Mouse (Mus musculus): ENCODE data around the gene Plekha6. TPM values are rescaled to one million over a fixed set of nuclear protein-coding genes. Genes with fewer than 3 reads are reported as not detected.

Plekha6 gene
- total RNA-seq, 4 experiments from 2014 or later: 6.6 to 15.1 (median 11.8) TPM

DNA sequence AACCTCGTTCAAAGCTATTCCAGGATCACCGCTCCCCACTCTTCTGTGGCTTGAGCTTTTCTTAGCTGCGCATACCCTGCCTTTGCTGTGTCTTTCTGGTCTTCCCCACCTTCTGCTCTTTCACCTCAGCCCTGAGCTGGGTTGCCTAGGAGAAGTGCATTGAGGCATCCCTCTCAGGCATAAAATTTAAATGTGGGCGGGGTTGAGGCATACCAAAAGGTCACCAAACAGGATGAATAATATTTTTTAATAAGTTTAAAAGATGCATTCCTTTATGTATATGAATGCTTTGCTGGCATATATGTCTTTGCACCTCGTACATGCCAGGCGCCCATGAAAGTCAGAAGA is 75.8 kb downstream of the Plekha6 start:
- no peak for DNase-seq (ENCODE audit: low spot score in 2 of 2)

- DNase-seq (ENCODE audit: low spot score in 2 of 2): peak; percentile 49 to 61
Measured at GRCm38 (mm10) chr1:133240881-133241280, 76.9 kb downstream of the Plekha6 start.

- no peak for DNase-seq (ENCODE audit: low spot score in 2 of 2)
Measured at GRCm38 (mm10) chr1:133244668-133245067, 80.7 kb downstream of the Plekha6 start.

- DNase-seq (ENCODE audit: low spot score in 2 of 2): no peak
Measured at GRCm38 (mm10) chr1:133245690-133246619, 81.9 kb downstream of the Plekha6 start.

DNA sequence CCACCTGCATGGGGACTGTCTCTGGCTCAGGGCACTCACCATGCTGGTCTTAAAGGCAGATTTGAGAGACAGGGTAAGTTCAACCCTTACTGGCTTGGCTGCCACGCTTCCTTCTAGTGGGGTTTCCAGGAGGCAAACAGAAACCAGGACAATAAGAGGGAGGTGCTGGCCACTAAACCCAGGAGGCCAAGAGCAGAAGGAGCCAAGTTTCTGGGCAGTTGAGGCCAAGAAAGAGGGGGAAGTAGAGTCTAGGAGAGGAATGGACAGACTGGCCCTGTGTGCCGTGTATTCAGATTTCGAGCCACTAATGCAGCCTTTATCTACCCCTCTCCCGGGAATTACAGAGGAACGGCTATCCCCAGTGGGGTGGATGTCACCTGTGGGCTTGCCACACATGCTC is 83.2 kb downstream of the Plekha6 start:
- DNase-seq (ENCODE audit: low spot score in 2 of 2): no peak

DNA sequence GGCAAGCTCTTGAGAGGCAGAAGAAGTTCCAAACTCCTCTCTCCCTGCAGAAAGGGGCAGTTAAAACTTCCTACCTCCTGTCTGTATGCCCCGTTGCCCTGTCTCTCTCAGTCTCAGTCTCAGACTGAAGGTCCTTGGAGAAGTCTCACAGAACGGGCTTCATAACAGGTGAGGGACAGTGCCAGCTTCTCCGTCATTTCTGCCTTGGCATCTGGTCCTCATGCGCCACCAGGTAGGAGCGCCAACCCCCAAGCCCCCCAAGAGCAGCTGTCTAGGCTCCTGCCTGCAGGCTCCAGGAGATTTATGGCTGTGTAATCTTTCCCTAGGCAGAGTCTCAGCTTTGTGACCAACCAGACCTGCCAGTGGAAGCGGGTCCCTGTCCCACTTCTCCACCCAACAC is 86.8 kb downstream of the Plekha6 start:
- DNase-seq (ENCODE audit: low spot score in 2 of 2): no peak

GRCm38 (mm10) chr1:133251625-133252034 is 87.6 kb downstream of the Plekha6 start:
- DNase-seq (ENCODE audit: low spot score in 2 of 2): no peak

DNA sequence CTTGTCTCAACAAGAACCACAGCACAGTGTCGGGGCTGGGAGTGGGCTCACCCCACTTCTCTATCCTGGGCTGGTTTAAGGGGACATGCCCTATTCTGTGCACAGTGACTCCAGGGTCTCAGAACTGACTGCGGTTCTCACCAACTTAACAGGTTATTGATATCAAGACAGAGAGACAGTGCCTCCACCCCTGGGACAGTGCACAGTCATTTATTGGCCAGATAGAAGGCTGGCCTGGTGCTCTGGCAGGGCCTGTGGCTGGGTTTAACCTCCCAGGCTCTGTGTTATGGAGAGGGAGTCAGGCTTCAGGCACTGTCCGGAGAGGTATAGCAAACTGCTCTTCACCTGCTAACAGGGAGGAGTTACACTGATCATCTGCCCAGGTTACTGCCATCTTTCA is 88.2 kb downstream of the Plekha6 start:
- DNase-seq (ENCODE audit: low spot score in 2 of 2): no peak

DNA sequence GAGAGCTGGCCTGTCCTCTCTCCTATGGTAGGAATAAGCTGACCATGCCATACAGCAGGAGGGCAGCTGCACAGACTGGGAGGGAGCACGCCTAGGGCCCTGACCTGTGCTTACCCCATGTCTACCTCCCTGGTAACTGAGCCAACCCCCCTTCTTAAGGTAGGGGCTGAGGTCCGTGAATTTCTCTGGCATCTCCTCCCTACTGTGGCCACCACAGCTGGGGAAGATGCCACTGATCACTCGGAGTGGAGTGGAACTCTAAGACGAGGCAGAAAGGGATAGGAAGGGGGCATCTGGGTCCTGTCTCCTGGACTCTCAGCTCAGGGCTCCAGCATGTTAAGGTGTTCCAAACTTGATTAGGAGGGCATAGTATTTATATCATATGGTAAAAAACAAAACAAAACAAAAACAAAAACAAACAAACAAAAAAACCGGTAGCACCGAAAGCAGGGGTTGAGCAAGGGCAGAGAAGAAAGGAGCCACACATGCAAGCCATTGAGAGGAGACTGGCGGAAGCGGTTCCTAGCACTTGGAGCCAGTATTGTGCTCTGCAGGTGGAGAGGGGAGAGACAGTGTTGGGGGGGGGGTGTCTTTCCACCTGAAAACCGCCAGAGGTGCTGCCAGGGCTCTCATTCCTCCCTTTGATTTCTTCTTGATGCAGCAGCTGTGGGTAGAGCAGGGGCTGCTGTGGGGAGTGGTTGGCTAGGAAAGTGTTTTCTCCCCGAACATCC is 89.0 kb downstream of the Plekha6 start:
- no peak for DNase-seq (ENCODE audit: low spot score in 2 of 2)

DNA sequence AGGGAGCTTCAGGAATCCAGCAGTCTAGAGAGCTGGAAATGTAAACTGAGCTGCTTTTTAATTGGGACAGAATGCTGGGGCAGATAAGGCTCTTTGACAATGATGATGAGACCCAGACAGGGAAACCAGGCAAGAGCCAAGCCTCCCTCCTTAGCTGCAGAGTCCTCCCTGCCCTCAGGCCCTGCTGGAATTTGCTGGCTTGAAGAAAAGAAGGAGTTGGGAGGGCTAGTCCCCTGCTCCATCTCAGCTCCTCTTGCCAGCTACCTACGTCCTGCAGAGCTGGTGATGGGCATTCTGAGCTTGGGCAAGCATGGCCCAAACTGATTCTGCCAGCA is 89.5 kb downstream of the Plekha6 start:
- no peak for DNase-seq (ENCODE audit: low spot score in 2 of 2)

GRCm38 (mm10) chr1:133254226-133254625 is 90.2 kb downstream of the Plekha6 start:
- no peak for DNase-seq (ENCODE audit: low spot score in 2 of 2)

DNA sequence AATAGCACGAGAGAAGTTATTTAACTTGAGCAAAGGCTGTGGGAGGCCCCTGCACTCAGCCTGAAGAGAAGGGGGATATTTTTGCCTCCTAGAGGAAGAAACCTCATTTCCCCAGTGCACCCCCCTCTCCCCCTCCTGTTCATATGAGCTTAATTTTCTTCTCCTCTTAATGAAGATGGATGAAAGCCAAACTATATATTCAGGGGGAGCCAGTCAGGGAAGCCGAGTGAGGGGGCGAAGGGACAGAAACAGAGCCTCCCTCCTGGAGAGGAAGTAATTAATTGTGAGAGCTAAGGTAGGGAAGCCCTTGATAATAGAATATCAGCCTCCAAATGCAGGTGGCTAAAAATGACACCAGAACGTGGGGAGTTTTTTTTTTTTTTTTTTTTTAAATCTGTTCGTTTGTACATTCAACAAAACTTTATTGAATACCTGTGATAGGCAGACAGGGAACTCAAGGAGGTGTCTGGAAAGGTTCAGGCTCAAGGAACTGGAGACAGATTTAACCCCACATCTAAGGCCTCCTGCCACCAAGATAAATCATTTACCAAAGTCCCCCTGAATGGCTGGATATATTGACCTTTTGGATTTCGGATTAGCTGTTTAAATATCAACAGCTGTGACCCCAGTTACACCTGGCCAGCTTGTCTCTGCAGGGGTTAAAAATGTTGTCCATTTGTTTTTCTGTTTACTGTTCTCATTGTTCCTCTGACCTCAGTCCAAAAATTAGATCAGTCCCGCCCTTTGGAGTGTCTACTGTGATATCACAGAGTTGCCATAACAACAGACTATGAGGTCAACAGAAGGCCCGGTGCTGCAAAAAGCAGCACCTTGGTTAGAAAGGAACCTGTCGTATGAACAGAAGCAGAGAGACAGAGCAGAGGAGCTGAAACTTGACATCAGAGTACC is 91.1 kb downstream of the Plekha6 start:
- no peak for DNase-seq (ENCODE audit: low spot score in 2 of 2)

DNA sequence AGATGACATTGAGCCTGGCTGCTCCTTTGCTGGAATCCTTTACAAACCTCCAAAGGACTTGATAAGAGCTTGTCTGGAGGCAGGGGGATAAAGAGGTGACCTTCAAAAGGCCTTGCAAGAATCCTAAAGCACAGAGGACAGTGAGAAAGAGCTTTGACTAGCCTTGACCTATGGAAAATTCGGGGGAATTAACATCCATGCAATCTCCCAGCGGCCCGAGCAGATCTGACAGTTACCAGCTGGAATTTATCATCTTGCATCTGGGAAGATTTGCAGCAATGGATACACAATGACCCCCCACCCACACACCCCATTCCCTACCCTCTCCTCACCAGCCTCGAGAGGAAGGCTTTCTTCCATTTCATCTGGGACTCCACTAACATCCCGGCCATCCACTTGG is 91.8 kb downstream of the Plekha6 start:
- no peak for DNase-seq (ENCODE audit: low spot score in 2 of 2)

DNA sequence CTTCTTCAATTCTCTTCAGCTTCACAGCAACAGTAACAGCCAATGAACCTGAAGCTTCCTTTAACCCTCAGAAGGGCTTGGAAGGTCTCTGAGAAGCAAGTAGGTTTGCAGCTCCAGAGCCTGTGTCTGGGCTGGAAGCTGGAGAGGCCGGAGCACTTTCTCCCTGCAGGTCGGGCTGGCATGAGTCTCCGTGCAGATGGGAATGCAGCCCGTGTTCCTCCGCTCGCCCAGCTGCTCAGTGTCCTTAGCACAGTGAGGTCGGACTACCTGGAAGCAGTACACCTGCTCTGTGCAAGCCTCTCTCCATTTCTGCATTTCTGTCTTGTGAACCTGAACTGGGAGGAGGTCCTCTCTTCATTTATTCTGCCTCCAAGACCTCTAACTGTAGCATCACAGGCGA is 92.3 kb downstream of the Plekha6 start:
- no peak for DNase-seq (ENCODE audit: low spot score in 2 of 2)

DNA sequence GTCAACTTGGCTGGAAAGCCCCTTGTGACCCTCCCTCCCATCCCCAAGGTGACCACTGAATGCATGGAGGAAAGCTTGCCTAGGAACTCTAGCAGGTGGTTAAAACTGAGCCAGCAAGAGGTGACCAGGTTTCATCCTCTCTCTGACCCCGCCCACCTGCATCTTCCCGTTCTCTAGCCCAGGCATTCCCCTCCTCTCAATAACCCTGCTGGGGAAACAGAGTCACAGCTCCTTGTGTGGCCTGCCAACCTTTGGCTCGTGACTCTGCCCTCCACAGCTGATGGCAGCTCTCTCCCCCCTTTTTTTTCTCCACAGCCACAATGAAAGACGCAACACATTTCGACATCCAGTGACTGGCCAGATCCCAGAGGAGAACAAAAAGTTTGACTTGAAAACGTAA is 94.7 kb downstream of the Plekha6 start:
- DNase-seq (ENCODE audit: low spot score in 2 of 2): no peak

- no peak for DNase-seq (ENCODE audit: low spot score in 2 of 2)
Measured at GRCm38 (mm10) chr1:133262628-133263027, 98.6 kb downstream of the Plekha6 start.

GRCm38 (mm10) chr1:133263134-133263533 is 99.1 kb downstream of the Plekha6 start:
- DNase-seq (ENCODE audit: low spot score in 2 of 2): no peak

GRCm38 (mm10) chr1:133264367-133264766 is 100.4 kb downstream of the Plekha6 start:
- no peak for DNase-seq (ENCODE audit: low spot score in 2 of 2)

- DNase-seq (ENCODE audit: low spot score in 2 of 2): no peak
Measured at GRCm38 (mm10) chr1:133265114-133265766, 101.2 kb downstream of the Plekha6 start.

- no peak for DNase-seq (ENCODE audit: low spot score in 2 of 2)
Measured at GRCm38 (mm10) chr1:133267094-133267493, 103.1 kb downstream of the Plekha6 start.

GRCm38 (mm10) chr1:133267813-133268492 is 103.9 kb downstream of the Plekha6 start:
- DNase-seq (ENCODE audit: low spot score in 2 of 2): no peak

Measured in gastrocnemius, adult 8-10 months (tissue).